Mouse (Mus musculus) kidney, adult 9 months (tissue): ENCODE results near the gene Rdh16f1.

Experiments
- DNase-seq: peaks from one replicate; pipeline ENCODE4 v3.0.0; 2022

Rdh16f1 gene

DNA sequence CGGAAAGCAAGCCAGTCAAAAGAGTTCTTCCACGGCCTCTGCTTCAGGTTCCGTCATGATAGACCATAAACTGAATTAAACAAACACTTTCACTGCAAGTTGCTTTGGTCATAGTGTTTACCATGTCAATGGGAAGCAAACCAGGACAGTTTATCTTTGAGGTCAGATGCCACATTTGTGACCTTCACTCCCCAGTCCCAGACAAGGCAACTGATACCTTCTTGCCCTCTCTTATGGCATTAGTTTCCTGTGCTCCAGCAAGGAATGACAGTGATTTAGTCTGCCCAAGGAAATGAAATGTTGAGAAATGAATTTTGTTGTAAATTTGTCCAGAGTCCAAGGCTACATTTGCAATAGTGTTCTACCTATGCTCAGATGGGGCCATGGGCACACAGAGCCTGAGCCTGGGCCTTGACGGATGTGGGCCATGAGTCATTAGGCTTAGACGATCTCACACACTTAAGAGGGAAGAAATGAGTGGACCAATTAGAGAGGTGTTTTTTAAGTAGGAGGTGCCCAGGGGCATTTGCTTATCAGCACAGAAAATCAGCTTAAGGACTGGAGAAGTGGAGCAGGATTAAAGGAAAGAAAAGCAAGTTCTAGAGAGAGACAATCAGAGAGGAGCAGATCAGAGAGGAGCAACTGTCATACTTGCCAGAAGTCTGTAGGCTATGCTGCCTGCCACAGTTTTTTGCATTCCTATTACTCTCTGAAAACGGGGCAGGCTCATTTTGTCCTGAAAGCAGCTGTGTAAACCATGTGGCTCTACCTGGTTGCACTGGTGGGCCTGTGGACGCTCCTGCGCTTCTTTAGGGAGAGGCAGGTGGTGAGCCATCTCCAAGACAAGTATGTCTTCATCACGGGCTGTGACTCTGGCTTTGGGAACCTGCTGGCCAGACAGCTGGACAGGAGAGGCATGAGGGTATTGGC lies at the start of gene Rdh16f1, which contains the start of gene Rdh1:
Gene Rdh16f1 (plus strand): TSS at position 607 of the 930 bp plus-strand sequence.
Gene Rdh1 (plus strand): TSS at position 541 of the 930 bp plus-strand sequence.
- no peak for DNase-seq

- no peak for DNase-seq
Observed at GRCm38 (mm10) chr10:127710331-127710730, 49.3 kb upstream of the Rdh16f1 start.

DNA sequence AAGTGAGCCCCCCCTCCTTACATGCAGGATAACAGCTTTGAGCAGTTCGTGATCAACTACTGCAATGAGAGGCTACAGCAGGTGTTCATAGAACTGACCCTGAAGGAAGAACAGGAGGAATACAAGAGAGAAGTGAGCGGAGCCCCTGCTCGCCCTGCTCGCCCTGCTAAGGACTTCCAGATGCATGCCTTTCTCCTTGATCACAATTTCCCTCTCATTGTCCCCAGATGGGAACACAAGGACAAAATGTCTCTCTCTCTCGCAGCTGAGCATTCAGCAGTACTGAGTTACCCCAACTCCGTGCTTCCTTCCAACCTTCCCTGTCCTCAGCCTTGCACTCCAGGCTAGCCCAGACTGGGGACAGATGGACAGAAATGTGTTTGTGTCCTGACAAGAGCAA lies 46.9 kb upstream of the Rdh16f1 start:
- no peak for DNase-seq

GRCm38 (mm10) chr10:127721671-127722418 lies 37.7 kb upstream of the Rdh16f1 start:
- DNase-seq: no peak

DNA sequence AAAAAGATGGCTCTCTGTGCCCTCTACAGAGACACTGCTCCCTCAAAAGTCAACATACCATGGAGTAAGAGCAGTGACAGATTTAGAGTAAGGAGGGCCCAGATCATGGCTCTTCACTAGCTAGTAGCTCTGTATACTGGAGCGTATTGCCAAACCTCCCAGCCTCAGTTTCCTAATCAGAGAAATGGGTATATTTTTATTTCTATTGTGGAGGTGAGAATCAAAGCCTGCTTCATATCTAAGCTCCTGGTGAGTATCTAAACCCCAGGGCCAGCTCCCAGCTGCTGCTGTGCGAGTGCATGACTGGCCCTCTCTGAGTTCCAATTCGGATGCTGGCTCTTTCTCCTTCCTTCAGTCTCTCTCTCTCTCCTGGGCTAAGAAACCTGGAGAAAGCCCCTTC lies 35.4 kb upstream of the Rdh16f1 start, which contains the start of gene Tac2:
Gene Tac2 (plus strand): TSS at position 301 of the 400 bp plus-strand sequence.
- no peak for DNase-seq

DNA sequence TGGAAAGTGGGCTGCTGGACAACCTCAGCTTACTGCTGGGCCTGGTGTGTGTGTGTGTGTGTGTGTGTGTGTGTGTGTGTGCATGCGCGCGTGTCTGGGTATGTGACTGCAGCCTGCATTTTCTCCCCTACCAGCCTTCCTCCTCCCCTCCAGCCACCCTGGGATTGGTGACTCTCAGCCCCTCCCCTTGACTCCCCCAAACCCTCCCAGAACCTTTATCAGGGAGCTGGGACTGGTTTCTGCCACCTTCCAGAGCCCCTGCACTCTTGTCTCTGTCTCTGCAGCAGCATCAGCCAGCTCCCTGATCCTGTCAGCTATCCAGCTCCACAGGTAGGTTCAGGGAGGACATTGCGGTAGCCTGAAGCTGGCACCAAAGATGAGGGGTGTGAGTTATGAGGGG lies 34.5 kb upstream of the Rdh16f1 start:
- DNase-seq: no peak

GRCm38 (mm10) chr10:127728437-127728836 lies 31.1 kb upstream of the Rdh16f1 start:
- no peak for DNase-seq

DNA sequence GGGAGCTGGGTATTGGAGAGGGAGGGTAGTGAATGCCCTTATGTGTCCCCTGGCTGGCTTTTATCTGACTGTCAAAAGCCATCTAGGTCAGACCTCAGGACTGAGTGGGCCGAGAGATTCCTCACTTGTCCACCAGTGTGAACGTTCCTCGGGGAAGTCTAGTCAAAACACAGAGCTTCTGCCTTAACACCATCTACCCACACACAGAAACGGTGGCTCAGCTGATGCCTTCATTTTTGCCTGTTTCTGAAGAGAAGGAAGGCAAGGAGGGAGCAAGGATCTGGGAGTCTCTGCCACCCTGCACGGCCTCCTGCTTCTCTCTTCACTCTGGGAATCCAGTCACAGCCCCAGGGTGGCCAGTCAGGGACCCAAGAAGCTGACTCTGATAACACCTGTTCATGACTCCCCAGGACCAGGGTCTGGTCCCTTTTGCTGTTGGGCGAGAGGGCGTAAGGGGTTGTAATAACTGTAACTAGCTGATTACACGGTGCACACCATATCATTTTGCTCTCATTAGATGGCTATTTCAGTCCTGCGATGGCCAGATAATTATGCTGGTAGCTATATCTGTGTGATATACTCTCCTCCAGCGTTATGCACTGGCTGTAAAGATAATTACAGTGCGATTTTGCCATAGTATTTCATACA lies 29.2 kb upstream of the Rdh16f1 start:
- no peak for DNase-seq

GRCm38 (mm10) chr10:127730933-127731310 lies 28.7 kb upstream of the Rdh16f1 start:
- DNase-seq: no peak

DNA sequence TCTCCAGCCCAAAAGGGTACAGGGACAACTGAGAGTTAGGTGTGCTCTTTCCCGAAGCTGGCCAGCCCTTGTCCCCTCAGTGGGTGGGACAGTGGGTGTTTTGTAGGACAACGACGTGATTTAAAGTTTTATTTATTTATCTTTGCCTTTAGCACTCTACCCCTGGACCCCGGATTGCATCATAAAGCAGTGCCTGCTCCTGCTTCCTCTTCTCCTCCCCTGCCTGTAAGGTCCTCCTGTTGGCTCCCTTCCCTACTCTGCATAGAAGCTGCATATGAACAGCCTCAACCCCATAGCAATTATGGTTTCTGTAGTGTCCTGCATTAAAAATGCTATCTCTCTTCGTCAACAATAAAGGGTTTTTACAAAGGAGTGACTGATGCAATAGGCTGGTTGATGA lies 28.2 kb upstream of the Rdh16f1 start:
- no peak for DNase-seq

- peak; percentile 33 for DNase-seq
Observed at GRCm38 (mm10) chr10:127734434-127734833, 25.2 kb upstream of the Rdh16f1 start.

GRCm38 (mm10) chr10:127736266-127736665 lies 23.3 kb upstream of the Rdh16f1 start:
- DNase-seq: no peak

DNA sequence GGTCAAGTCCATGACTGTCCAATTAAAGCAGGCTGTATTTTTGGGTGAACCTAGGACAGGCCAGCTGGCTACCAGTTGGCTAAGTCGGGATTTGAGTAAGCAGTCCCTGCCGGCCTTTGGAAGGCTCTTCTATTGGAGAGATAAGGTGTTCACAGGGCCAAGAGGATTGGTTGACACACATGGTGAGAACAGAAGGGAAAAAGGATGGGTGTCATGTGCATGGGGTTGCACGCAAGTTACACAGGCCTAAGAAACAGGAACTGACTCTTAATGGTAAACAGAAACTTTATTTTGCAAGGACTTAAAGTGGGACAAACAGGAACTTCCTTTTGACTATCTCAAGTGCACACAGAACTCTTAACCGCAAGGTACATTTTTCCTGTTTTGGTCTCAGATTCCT lies 22.7 kb upstream of the Rdh16f1 start:
- DNase-seq: no peak

DNA sequence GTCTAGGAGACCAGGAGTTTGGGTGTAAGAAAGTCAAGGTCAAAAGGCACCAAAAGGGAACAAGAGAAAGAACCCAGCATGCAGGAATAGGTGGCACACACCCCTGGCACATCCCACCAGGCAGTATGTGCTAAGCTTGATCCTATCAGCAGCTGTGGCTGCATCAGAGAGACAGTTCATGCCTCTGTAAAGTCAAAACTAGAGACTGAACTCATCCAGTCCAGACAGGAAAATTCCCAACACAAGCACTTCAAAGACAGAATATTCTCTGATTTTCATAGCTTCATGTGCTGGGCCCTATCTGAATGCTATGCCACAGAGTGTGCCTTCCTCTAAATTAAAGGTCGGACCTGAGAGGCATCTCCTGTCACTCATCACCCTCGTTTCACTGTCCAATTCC lies 22.0 kb upstream of the Rdh16f1 start:
- no peak for DNase-seq

DNA sequence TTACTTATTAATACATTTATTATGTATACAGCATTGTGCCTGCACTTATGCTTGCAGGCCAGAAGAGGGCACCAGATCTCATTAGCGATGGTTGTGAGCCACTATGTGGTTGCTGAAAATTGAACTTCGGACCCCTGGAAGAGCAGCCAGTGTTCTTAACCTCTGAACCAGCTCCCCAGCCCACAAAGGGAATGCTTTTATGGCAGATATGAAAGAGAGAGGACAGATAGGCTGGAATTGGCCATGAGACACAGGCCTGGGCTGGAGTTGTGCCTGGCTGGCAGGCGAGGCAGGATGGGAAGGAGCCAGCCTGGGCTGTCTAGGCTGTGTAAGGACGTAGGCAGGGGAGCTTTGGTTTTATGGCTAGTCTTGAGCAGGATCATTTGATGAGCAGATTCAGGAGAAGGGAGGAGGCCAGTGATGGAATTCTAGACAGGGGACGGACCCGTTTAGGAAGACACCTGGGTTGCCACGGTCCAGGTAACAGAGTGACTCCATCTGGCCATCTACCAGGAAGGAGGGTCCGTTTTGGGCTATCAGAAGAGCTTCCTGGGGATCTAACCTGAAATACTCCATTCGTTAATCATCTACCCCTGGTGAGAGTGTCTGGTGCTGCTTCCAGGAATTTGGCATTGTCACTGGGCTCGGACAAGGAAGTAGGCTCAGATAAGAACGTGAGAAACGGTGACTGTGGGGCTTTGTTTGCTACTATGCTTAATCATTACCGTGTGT lies 21.3 kb upstream of the Rdh16f1 start:
- DNase-seq: peak; percentile 82

DNA sequence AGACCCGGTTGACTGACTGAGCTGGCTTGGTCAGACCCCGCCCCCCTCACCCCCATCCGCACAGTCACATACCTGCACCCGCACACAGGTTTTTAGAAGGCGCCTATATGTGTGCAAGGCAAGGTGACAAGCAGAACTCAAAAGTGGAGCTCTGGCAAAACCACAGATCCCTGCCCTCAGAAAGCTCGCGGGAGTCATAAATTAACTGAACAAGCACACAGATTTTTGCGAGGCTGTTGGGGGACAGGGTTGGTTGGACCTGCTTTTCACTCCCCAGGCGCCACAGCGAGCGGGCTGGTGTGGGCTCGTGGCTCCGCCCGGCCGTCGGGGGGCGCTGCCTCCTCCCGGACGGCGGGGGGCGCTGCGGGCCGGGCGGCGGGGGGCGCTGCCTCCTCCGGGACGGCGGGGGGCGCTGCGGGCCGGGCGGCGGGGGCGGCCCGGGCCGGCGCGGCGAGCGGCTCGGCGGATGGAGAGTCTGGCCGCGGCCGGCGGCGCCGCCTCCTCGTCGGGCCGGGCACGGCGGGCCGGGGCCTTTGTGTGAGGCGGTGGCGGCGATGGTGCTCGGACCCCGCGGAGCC lies 20.4 kb upstream of the Rdh16f1 start, which contains the start of gene Zbtb39:
Gene Zbtb39 (plus strand): TSS at position 456 of the 578 bp plus-strand sequence.
- DNase-seq: peak; percentile 81

DNA sequence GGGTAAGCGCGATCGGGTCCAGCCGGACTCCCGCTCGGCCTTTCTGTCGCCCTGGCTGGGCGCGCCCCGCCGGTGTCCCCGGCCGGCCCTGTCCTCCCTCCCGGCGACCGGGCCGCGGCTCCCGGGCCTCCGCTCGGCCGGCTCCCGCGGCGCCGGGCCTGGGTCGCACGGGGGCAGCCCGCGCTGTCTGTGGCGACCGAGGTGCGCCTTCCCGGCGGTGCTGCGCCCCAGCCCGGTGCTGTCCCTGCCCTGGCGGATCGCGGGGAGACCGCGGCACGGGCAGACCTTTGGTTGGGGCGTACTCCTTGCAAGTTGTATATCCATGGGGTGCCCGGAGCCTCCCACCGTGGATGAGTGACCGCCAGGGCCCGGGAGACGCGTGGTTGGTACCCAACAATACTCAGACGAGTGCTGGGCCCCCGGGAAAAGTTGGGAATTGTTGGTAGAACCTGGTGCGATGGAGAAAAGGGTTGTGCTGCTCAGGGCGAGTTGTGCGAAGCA lies 19.9 kb upstream of the Rdh16f1 start:
- peak; percentile 49 for DNase-seq

DNA sequence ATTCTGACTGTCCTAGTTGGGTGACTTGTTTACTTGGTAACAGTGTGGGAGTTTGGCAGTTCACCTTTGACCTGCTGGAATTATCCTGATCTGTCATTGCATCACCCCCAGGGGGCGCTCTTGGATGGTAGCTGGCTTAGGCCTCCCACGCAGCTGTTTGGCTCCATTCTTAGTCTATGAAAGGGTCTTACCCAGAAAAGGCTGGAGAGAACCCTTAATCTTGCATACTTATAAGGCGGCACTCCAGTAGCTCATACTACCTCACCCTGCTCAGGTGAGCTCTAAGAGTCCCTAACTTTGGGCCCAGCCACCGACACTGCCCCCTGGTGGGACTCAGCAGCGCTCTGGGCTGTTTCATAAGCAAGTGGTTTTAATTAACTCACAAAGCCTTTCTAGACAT lies 14.9 kb upstream of the Rdh16f1 start:
- DNase-seq: peak; percentile 80

- no peak for DNase-seq
Observed at GRCm38 (mm10) chr10:127745886-127746285, 13.7 kb upstream of the Rdh16f1 start.

- peak; percentile 69 for DNase-seq
Observed at GRCm38 (mm10) chr10:127747254-127747653, 12.3 kb upstream of the Rdh16f1 start.

- DNase-seq: peak; percentile 78
Observed at GRCm38 (mm10) chr10:127748847-127749612, 10.6 kb upstream of the Rdh16f1 start.
